Mouse (Mus musculus): ENCODE measurements around the gene Calcrl. TPM values are rescaled to one million over a fixed set of nuclear protein-coding genes. Genes with fewer than 3 reads are reported as not detected.

Calcrl gene
- polyA plus RNA-seq (2015; fragmentation: Illumina TruSeq; extraction: RNeasy Lipid Tissue Mini Kit (QIAGEN cat#74804); ENCODE audit: low read depth, low replicate concordance), result 4.6 TPM

GRCm38 (mm10) chr2:84425138-84425537 is at the start of gene Calcrl:
Calcrl (minus strand) TSS chr2:84425411.

Other genes with a start within 250 kb of the Calcrl start
- gene Tfpi, start 51.4 kb upstream of the Calcrl start, polyA plus RNA-seq (2015; fragmentation: Illumina TruSeq; extraction: RNeasy Lipid Tissue Mini Kit (QIAGEN cat#74804); ENCODE audit: low read depth, low replicate concordance), result 4.7 TPM
- gene Ctnnd1, start 225.4 kb upstream of the Calcrl start, polyA plus RNA-seq (2015; fragmentation: Illumina TruSeq; extraction: RNeasy Lipid Tissue Mini Kit (QIAGEN cat#74804); ENCODE audit: low read depth, low replicate concordance), result 42.0 TPM
- not detected for gene Btbd18, start 233.7 kb upstream of the Calcrl start, polyA plus RNA-seq (2015; fragmentation: Illumina TruSeq; extraction: RNeasy Lipid Tissue Mini Kit (QIAGEN cat#74804); ENCODE audit: low read depth, low replicate concordance)
- 53.2 TPM for gene Selenoh, start 245.4 kb upstream of the Calcrl start, polyA plus RNA-seq (2015; fragmentation: Illumina TruSeq; extraction: RNeasy Lipid Tissue Mini Kit (QIAGEN cat#74804); ENCODE audit: low read depth, low replicate concordance)

Measured in brain, adult 10 weeks (tissue).